Mouse (Mus musculus): ENCODE results near the gene Otud7a. TPM values are rescaled to one million over a fixed set of nuclear protein-coding genes. Genes with fewer than 3 reads are reported as not detected.

Otud7a gene
- polyA plus RNA-seq, 1 experiment from 2014 or later: 2.5 TPM

- Histone ChIP-seq H3K9me3 (no peaks in the 10 kb centered on the region), H3K4me2 (no peak overlapping the region), H3K27ac (replicated peaks) (no peak overlapping the region), H3K4me3 (no peak overlapping the region), H3K36me3 (no peaks in the 10 kb centered on the region), H3K27me3 (no peaks in the 10 kb centered on the region), H3K4me1 (replicated peaks) (0 out of 2 replicates have a peak, but pooled peaks cover 4% of the 10 kb centered on the region), H3K9ac (no peak overlapping the region)
- 89% methylated on average over 2 of the region's 2 CpGs for WGBS
- no peak for ATAC-seq (ENCODE audit: low read depth)
These were observed 63.5 kb downstream of the Otud7a start for GRCm38 (mm10) chr7:63508079-63508478.

DNA sequence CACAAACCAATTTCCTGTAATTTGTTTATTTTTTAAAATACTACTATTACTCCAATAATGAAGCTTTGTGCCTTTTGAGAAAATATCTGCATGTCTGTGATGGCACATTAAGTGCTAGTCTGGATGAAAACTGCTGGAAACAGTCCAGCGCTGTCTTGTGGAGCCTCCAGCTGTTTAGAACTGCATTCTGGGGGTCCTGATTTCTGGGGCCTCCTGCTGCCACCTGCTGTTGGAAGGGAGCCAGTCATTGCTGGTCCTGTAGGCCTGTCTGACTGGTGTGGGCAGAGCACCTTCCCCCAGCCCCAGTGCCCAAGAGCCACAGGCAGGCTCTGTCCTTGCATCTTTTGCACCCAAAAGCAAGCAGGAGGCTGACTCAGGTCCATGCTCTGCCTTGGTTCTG is 65.3 kb downstream of the Otud7a start:
- H3K4me2 ChIP-seq: no peak overlapping the region
- H3K4me1 ChIP-seq (replicated peaks): 0 out of 2 replicates have a peak, but pooled peaks cover 4% of the 10 kb centered on the region
- H3K36me3 ChIP-seq: no peaks in the 10 kb centered on the region
- no peak overlapping the region for H3K27ac ChIP-seq (replicated peaks)
- no peaks in the 10 kb centered on the region for H3K27me3 ChIP-seq
- no peaks in the 10 kb centered on the region for H3K9me3 ChIP-seq
- ATAC-seq (ENCODE audit: low read depth): peak; percentile 56
- H3K4me3 ChIP-seq: no peak overlapping the region
- H3K9ac ChIP-seq: no peak overlapping the region
- WGBS: 56% methylated on average over 1 of the region's 1 CpGs

DNA sequence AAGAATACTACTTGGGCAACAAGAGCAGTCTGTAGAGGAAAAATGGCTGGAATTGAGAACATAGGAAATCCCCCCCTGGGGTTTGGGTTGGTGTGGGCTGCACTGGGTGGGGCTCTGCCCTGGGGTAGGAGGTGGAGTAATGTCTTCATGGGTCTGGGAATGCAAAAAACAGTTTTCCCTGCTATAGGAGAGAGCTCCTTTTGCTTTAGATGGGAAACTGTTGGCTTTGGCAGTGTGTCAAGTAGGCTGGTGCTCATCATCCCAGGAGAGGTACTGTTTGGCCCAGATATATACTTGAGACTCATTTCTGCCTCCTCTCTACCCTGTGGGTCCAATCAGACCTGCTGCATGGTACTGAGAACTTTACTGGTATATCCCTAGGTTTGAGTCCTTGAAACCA is 66.9 kb downstream of the Otud7a start:
- Histone ChIP-seq H3K27me3 (no peaks in the 10 kb centered on the region), H3K9ac (no peak overlapping the region), H3K27ac (replicated peaks) (no peak overlapping the region), H3K9me3 (no peaks in the 10 kb centered on the region), H3K4me3 (no peak overlapping the region), H3K36me3 (no peaks in the 10 kb centered on the region), H3K4me1 (replicated peaks) (0 out of 2 replicates have a peak, but pooled peaks cover 4% of the 10 kb centered on the region), H3K4me2 (no peak overlapping the region)
- no peak for ATAC-seq (ENCODE audit: low read depth)

DNA sequence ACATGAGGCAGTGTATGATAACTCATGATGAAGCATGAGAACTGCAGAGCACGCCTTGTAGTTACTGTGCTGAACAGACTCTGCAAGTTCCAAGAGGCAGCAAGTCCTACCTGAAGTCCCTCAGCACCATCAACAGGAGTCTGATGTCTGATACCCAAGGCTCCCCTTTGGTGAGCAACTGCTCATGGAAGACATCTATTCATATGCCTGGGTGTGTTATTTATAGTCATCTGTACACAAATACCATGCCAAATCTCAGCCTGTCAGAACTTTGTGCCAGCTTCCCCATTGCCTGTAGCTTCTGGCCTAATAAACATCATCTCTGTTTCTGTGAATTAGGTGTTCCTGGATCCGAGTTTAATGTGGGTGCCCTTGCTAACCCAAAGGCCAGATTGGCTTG is 68.0 kb downstream of the Otud7a start:
- Histone ChIP-seq H3K4me3 (no peak overlapping the region), H3K4me2 (no peak overlapping the region), H3K9me3 (no peaks in the 10 kb centered on the region), H3K9ac (no peak overlapping the region), H3K27me3 (no peaks in the 10 kb centered on the region), H3K27ac (replicated peaks) (no peak overlapping the region), H3K36me3 (no peaks in the 10 kb centered on the region), H3K4me1 (replicated peaks) (0 out of 2 replicates have a peak, but pooled peaks cover 4% of the 10 kb centered on the region)
- ATAC-seq (ENCODE audit: low read depth): no peak
- 88% methylated on average over 2 of the region's 2 CpGs for WGBS

GRCm38 (mm10) chr7:63516141-63516895 is 71.8 kb downstream of the Otud7a start:
- ATAC-seq (ENCODE audit: low read depth): no peak
- no peak overlapping the region for H3K27ac ChIP-seq (replicated peaks)
- no peaks in the 10 kb centered on the region for H3K36me3 ChIP-seq
- H3K9ac ChIP-seq: no peak overlapping the region
- no peaks in the 10 kb centered on the region for H3K4me1 ChIP-seq (replicated peaks)
- no peaks in the 10 kb centered on the region for H3K9me3 ChIP-seq
- H3K4me3 ChIP-seq: no peak overlapping the region
- no peak overlapping the region for H3K4me2 ChIP-seq
- no peaks in the 10 kb centered on the region for H3K27me3 ChIP-seq
- WGBS: 88% methylated on average over 5 of the region's 5 CpGs

GRCm38 (mm10) chr7:63520299-63520698 is 75.7 kb downstream of the Otud7a start:
- no peaks in the 10 kb centered on the region for H3K4me1 ChIP-seq (replicated peaks)
- H3K27me3 ChIP-seq: no peaks in the 10 kb centered on the region
- no peak overlapping the region for H3K4me3 ChIP-seq
- H3K4me2 ChIP-seq: no peak overlapping the region
- no peaks in the 10 kb centered on the region for H3K9me3 ChIP-seq
- H3K9ac ChIP-seq: no peak overlapping the region
- no peaks in the 10 kb centered on the region for H3K36me3 ChIP-seq
- no peak overlapping the region for H3K27ac ChIP-seq (replicated peaks)
- 71% methylated on average over 1 of the region's 1 CpGs for WGBS
- ATAC-seq (ENCODE audit: low read depth): no peak

DNA sequence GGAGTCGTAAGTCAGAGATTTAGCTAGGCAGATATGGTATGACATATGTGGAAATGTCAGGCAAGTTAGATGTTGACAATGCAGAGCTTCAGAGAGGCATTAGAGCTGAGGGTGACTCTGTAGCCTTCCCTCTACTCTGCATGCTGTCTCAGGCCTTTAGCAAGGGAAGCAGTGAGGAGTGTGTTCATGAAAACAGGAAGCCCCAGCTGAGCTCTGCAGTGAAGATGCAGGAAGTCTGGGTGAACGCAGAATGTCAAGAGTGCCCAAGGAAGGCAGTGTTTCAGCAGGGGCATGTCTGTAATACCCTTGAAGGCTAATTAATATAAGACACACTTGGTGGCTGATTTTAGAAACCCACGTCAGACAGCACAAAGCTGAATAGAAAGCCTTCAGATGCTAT is 77.9 kb downstream of the Otud7a start:
- Histone ChIP-seq H3K9ac (no peak overlapping the region), H3K27ac (replicated peaks) (no peak overlapping the region), H3K36me3 (no peaks in the 10 kb centered on the region), H3K9me3 (no peaks in the 10 kb centered on the region), H3K4me3 (no peak overlapping the region), H3K4me1 (replicated peaks) (no peaks in the 10 kb centered on the region), H3K4me2 (no peak overlapping the region), H3K27me3 (no peaks in the 10 kb centered on the region)
- no peak for ATAC-seq (ENCODE audit: low read depth)
- WGBS: 76% methylated on average over 3 of the region's 3 CpGs

DNA sequence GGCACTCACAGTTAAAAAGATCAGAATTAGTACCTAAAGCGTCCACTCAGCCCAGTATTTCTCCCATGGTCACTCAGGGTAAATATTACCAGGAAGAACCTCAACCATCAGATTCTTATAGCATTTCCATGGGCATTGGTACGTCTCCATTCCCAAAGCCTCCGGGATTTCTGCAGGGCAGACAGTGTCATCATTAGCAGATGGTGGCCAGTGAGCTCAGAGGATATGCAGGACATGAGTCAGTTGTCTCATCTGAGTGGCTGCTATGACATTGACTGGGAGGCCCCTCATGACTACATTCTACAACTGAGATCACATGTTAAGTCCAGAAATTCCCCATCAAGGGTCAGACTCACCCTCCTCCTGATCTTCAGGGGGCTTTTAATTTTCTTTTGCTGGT is 78.5 kb downstream of the Otud7a start:
- H3K36me3 ChIP-seq: no peaks in the 10 kb centered on the region
- H3K27me3 ChIP-seq: no peaks in the 10 kb centered on the region
- H3K27ac ChIP-seq (replicated peaks): no peak overlapping the region
- H3K9me3 ChIP-seq: no peaks in the 10 kb centered on the region
- H3K4me1 ChIP-seq (replicated peaks): no peaks in the 10 kb centered on the region
- H3K4me2 ChIP-seq: no peak overlapping the region
- no peak for ATAC-seq (ENCODE audit: low read depth)
- no peak overlapping the region for H3K4me3 ChIP-seq
- no peak overlapping the region for H3K9ac ChIP-seq
- 90% methylated on average over 3 of the region's 3 CpGs for WGBS

DNA sequence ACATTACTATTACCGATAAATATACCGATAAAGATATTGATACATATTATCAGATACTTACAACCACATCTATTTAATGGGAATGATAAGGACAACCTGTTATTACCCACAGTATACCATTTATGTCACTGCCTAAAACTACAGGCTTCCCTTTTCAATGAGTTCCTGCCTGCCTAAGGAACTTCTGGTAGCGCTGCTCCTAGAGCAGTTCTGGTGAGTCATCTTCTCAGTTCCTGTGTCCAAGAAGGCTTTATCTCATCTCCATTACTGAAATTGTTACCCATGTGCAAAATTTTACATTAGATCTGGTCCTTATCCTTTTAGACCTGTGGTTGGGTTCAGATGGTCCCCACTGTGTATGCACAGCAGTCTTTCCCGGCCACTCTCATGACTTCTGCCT is 95.7 kb downstream of the Otud7a start:
- Histone ChIP-seq H3K4me2 (no peak overlapping the region), H3K4me1 (replicated peaks) (no peaks in the 10 kb centered on the region), H3K9ac (no peak overlapping the region), H3K4me3 (no peak overlapping the region), H3K27me3 (no peaks in the 10 kb centered on the region), H3K27ac (replicated peaks) (no peak overlapping the region), H3K36me3 (no peaks in the 10 kb centered on the region), H3K9me3 (no peaks in the 10 kb centered on the region)
- 93% methylated on average over 4 of the region's 4 CpGs for WGBS
- ATAC-seq (ENCODE audit: low read depth): no peak

GRCm38 (mm10) chr7:63554457-63554856 is 109.9 kb downstream of the Otud7a start:
- H3K27ac ChIP-seq (replicated peaks): no peak overlapping the region
- H3K9ac ChIP-seq: no peak overlapping the region

DNA sequence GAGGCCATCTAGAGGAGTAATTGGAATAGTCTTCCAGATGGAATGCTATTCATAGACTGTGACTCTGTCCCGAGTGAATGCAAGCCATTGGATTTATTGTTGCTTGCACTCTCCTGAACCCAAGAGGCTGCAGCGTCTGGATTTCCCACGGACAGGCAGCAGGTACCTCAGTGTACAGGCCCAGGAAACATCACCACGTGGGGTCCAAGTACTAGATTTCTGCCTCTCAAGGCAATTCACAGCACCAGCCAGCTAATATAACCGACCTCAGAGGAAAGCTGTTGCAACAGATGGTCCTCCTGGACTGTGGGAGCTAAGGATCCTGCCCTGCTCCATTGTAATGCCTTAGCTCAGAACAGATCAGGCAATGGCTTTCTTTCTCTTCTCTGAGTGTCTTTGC is 111.8 kb downstream of the Otud7a start:
- H3K9ac ChIP-seq: no peak overlapping the region
- 54% methylated on average over 5 of the region's 5 CpGs for WGBS

More at GRCm38 (mm10) chr7:63554457-63554856, 109.9 kb downstream of the Otud7a start:
- Histone ChIP-seq H3K9me3 (no peaks in the 10 kb centered on the region), H3K4me1 (replicated peaks) (no peaks in the 10 kb centered on the region), H3K4me2 (no peak overlapping the region), H3K4me3 (no peak overlapping the region), H3K27me3 (no peaks in the 10 kb centered on the region), H3K36me3 (no peaks in the 10 kb centered on the region)
- ATAC-seq (ENCODE audit: low read depth): no peak
- 78% methylated on average over 1 of the region's 1 CpGs for WGBS

DNA sequence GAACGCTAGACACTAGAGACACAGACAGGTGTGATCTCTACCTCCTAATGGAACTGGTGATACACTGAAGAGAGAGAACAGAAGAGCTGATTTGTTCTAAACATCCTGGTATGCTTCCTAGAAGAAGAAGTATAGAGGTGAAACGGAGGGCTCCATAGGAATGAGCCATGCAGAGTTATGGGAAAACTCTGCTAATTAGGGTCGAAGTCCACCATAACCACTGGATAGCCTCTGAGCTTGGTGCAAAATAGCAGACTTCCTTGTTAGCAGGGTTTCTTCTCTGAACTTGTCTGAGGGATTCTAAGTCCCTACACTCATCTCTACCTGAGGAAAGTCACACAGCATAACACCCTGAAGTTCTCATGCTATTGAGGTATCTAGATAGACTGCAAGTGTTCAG is 114.4 kb downstream of the Otud7a start:
- WGBS: 93% methylated on average over 3 of the region's 3 CpGs
- H3K36me3 ChIP-seq: no peaks in the 10 kb centered on the region
- no peak overlapping the region for H3K4me2 ChIP-seq
- no peaks in the 10 kb centered on the region for H3K4me1 ChIP-seq (replicated peaks)
- no peaks in the 10 kb centered on the region for H3K9me3 ChIP-seq
- ATAC-seq (ENCODE audit: low read depth): no peak
- no peak overlapping the region for H3K27ac ChIP-seq (replicated peaks)
- no peak overlapping the region for H3K9ac ChIP-seq
- no peak overlapping the region for H3K4me3 ChIP-seq
- H3K27me3 ChIP-seq: no peaks in the 10 kb centered on the region

More for the DNA sequence above, 111.8 kb downstream of the Otud7a start:
- no peak for ATAC-seq (ENCODE audit: low read depth)
- H3K27me3 ChIP-seq: no peaks in the 10 kb centered on the region
- no peak overlapping the region for H3K27ac ChIP-seq (replicated peaks)
- H3K9me3 ChIP-seq: no peaks in the 10 kb centered on the region
- no peak overlapping the region for H3K4me2 ChIP-seq
- no peak overlapping the region for H3K4me3 ChIP-seq
- H3K36me3 ChIP-seq: no peaks in the 10 kb centered on the region
- H3K4me1 ChIP-seq (replicated peaks): no peaks in the 10 kb centered on the region

GRCm38 (mm10) chr7:63559679-63560078 is 115.1 kb downstream of the Otud7a start:
- ATAC-seq (ENCODE audit: low read depth): no peak
- no peaks in the 10 kb centered on the region for H3K27me3 ChIP-seq
- H3K4me3 ChIP-seq: no peak overlapping the region
- no peak overlapping the region for H3K27ac ChIP-seq (replicated peaks)
- no peaks in the 10 kb centered on the region for H3K9me3 ChIP-seq
- H3K4me1 ChIP-seq (replicated peaks): no peaks in the 10 kb centered on the region
- 71% methylated on average over 1 of the region's 1 CpGs for WGBS
- no peaks in the 10 kb centered on the region for H3K36me3 ChIP-seq
- no peak overlapping the region for H3K4me2 ChIP-seq
- H3K9ac ChIP-seq: no peak overlapping the region
